Mouse (Mus musculus) lung, postnatal 0 days (tissue): ENCODE data around the gene Mettl16.

Experiments
- CTCF ChIP-seq: IDR thresholded peaks from 2 replicates; pipeline ENCODE4 v1.5.1; 2016; ENCODE audit warnings: antibody characterized with exemption, mild to moderate bottlenecking
- EP300 ChIP-seq: IDR thresholded peaks from 2 replicates; pipeline ENCODE4 v1.6.1; 2016; ENCODE audit warnings: antibody characterized with exemption, mild to moderate bottlenecking, control low read depth

DNA sequence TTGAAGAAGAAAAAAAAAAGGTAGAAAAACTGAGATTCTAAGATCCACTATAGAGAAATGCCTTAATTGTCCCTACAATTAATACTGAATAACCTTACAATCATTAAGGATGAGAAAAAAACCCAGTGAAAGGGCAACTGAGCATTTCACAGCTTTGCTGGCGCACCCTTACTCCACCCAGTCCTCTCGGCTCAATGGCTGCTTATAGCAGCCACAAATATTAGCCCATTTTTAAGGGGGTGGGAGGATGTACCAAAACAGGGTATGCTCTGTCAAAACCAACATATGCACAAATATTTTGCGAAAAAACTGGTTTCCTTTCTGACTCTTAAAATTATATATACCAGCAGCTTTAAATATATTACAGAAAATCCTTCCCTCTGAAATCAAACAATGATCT, 48.7 kb upstream of the Mettl16 start:
- no peak for TF ChIP-seq CTCF
- TF ChIP-seq EP300, result no peak
